Mouse (Mus musculus) retina, adult 2 months (tissue): ENCODE measurements around the gene P2ry12.
A peak's percentile ranks its signal among the peaks of the same experiment; 100 is the strongest.

Experiments used
- DNase-seq: peaks from one replicate; pipeline ENCODE4 v3.0.0-alpha.2; 2012; ENCODE audit warnings: low read depth, low spot score

Gene P2ry12

DNA sequence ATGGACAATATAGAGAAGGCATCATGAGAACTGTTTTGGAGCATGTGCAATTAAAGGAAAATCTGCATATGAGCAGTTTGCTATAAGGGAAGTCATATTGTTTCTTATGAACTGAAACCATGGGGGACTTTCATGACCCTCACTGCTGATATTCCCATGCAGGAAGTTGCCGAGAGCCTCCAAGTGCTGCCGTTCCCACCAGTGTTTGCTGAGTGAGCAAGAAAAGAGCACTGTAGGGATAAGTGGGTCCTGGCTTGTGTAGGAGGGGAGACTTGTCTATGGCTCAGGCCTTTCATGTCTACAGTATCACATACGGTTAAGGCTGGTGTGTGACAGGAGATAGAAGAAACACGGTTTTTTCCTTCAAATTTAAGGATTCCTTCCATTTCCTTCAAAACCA is 77.0 kb downstream of the P2ry12 start:
- no peak for DNase-seq

DNA sequence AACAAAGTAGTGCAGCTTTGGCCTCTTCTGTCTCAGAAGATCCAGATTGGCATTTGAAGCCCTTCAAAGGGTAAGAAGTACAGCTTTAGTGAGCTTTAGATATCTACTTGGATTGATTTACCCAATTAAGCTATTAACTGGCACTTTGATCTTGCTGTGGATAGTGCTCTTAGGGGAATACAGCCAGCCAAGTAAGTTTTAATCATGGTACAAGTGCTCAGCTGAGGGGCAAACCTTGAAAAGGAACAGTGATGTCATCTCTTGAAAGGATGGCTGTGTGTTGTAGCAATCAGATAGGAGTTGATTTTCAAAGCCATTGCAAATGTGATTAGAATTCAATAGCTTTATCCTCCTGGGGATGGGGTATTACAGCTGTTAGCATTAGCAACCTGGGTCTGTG is 80.5 kb downstream of the P2ry12 start:
- no peak for DNase-seq

DNA sequence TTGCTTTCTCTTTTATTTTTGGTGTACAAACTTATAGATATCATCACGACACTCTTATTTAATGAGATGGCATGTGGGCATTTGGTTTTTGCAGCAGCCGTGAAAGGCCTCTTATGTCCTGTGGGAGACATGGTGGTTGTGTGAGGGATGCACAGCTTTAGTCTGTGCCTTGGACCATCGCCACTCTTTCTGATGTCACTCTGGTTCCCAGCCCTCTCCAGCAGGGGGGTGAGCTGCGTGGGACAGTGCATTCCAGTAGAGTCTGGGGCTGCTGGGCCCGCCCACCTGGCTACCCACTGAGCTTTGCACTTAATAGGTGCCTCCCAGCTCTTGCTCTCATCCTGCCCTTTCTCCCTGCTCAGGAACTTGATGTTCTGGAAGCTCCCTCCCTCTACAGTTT is 81.5 kb downstream of the P2ry12 start:
- DNase-seq: no peak

DNA sequence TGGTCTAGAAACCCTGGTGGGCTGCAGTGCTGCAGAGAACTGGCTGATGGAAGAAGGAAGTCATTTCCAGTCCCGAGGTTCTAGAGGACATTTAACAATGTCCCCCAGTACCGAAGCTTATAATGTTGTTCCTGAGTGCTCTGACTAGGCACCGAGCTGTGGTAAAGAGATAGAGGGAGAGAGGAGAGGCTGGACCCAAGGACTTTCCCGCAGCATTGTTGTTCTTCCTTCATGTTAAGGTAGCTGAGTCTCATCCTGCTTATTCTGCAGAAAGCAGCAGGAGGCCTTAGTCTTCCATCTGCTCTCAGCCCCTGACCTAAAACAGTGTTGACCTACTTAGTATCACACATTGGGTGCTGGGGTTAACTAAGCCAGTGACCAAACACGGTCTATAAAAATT is 85.8 kb downstream of the P2ry12 start:
- no peak for DNase-seq

DNA sequence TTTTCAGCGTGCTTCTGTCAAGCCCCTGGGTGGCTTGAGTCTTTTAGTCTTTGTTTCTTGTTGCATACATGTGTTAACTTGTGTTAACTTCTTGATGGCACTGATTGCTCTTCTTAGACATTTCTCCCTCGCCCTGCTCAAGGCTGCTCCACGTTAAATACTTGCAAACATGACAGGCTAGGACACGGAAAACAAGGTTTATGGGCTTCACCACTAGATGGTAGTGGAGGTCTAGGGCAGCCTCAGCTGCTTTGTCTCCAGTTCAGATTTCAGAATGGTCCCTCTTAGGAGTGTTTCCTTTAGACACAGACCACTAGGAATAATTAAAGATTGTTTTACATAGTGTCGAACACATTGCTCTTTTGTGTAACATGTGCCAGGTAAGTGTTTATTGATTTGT is 87.4 kb downstream of the P2ry12 start:
- peak; percentile 18 for DNase-seq

DNA sequence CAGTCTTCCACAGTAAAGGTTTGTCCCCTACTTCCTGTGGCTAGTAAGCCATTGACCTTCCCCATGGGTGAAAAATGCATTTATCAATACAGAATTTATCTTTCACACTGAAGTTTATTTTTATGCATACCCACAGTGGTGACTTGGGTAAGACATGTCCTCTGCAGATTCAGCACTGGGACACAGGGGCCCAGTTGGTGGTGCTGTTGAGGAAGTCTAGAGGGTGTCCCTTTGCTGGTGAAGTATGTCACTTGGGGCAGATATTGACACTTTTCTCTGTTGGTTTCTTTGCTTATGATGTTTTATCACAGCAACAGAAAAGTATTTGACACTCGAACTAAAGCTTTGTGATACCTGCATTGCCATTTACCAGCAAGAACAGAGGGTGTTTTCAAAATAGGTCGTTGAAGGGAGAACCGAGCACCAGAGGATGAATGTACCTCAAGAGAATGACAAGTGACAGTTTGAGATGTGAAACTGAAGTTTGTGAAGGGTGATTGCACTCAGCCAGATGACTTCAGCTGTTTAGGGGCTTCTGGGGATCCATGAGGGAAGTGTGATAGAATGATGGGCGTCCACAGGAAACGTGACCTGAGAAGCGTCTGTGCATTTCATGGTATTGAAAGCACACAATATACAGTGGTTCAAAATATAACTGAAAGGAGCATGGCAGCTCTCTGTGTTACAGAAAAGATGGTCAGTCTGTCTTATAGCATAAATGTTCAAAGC is 88.1 kb downstream of the P2ry12 start:
- DNase-seq: no peak

DNA sequence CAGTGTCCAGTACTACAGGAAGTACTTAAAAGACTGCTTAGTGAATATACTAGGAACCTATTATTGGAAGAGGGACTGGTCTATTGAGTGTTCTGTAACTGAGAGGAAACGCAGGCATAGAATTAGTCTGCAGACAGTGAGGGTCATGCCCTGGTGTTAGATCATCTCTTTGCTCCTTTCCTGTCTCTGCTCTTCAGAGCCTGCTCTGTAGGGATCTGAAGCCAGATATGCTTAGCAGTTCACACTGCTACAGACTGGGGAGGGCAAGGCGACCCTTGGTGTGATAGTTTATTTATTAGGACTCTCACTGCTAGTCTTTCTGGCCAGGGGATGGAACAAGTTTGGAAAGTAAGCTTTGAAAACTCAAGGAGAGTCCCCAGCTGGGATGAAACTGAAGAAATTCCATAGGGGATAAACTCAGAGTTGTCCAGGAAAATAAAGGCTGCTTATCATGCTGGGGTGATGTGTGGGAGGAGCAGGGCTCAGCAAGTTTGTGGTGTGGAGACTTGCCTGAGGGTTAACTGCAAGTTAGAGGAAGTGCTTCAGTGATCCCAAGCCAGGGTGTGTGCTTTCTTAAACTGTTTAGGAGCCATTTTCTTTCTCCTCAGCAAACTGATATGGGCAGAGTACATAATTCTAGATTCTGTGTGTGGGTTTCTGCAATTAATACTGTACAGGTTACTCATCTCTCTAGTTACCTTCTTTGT is 92.6 kb downstream of the P2ry12 start:
- DNase-seq: no peak

DNA sequence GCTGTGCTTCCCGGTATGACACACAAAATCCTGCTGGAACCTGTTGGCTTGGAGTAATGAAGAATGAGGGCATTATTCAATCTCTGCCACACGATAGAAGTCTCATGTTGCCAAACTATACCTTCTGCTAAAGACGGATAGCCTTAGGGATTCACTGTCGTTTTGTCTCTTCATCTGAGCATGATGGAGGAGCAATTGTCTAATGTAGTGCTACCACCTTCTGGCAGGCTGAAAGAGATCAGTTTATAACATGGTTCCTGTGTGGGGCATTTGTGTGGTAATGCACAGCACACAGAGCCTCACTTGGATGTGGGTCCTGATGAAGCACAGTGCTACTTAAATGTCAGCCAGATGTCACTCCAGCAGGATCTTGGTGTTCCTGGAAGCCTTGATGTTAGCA is 93.5 kb downstream of the P2ry12 start:
- no peak for DNase-seq

DNA sequence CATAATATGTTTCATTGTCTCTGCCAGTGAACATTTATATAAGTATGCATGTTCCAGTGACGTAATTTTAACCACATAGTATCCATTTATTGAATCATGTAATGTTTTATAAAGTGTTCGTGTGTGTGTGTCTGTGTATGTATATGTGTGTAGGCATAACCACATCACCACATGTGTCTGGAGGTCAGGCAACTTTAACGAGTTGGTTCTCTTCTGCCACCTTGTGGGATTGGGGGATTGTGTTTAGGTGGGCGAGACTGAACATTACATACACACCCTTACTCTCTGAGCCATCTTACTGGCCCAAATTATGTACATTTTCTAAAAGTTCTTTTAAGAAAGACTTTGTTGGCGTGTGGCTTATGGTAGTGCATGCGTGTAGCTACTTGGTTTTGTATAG is 94.2 kb downstream of the P2ry12 start:
- no peak for DNase-seq

DNA sequence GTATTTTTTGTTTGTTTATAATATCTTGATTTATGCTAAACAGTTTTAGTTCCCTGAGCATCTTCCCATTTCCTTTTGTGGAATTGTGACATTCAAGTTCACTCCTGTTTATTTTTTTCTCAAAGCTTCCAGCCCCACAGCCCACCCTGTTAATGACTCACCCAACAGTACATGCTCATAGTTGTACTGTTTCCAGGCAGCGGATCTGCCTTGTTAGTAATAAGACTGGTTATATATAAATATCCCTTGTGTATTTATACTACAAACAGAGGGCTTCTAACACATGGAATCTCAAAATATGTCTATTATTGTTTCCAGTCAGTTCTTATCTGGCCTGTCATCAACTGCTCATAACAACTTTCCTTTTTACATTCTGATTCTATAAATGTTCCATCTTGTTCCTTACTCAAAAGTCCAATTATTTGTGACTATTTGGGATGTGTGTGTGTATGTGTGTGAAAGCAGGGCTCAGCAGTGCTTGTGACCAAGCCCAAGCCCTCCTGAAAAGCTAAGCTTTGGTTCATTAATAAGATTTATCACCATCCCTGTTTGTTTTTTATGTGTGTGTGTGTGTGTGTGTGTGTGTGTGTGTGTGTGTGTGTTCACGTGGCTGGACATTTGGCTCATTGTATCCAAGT is 95.1 kb downstream of the P2ry12 start:
- DNase-seq: no peak
